Mouse (Mus musculus): ENCODE measurements at regions not wholly inside any gene's neighbourhood (a gene's known extent, or its start where the extent isn't known, plus 50 kb on each side); places are given as distances from the start of the nearest gene placed in this dataset.

DNA sequence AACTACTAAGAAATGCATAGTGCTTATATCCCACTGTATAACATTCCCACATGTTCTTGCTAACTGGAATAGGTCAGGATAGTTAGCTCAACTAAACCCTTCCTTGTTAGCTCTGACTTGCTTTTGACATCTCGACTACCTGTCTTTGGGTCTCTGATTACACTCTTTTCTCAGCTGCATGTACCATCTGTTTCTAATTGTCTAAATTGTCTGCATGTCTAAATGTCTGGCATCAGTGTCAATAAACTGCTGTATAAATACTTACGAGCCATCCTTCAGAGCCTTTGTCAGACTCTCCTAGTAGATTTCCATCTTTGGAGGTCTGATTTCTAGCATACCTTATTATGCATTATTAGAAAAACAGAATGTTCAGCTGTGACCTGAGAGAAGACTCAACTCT is 245.8 kb downstream of the Kctd12 start:
- TF ChIP-seq CTCF (IDR thresholded peaks at IDR 0.05; ENCODE audit: low read depth) (no peak), EP300 (IDR thresholded peaks at IDR 0.05; ENCODE audit: low read depth) (no peak)
